Mouse (Mus musculus) embryo, embryonic 11 days (tissue): Measurements from ENCODE around the gene Aldh1a2.

Experiments
- DNase-seq: peaks from one replicate; pipeline ENCODE4 v3.0.0-alpha.2; 2015

Aldh1a2 gene

DNA sequence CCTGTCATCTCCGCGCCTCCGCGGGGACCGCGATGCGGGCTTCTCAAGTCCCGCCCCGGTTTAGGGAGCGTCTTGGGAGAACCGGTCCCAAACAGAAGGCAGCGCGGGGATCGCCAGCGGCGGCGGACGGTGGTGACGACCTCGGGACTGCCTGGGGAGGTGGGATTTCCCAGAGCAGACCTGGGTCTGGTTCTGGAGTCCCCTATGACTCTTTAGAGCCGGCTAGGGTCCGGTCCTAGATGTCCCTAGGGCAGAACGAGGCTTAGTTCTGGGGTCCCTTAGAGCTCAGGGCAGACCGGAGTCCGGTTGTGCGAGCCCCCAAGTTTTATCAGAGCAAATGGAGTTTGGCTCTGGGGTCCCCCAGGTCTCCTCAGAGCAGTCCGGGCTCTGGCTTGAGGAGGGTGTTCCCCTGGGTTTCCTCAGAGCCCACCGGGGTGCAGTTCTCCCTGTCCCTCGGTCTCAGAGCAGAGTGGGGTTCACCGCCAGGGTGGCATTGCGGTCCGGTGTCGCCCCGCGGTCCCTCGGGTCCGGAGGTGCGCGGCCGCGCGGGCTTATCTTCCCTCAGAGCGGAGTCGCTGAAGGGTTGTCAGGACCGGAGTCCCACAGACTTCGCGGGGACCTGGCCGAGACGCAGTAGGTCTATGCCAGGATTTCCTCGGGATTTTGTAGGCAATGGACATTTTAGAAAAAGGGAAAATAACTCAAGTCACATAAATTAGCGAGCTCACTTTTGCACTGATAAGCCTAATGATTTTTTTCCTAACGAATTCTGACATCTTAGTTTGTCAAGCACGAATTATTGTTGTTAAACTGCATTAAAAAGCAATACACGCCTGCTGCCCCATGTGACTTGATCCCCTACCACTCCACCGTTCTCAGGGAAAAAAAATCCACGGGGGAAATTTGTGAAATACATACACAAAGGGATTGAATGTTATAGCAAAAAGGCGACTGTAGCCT lies 727 bp downstream of the Aldh1a2 start:
- DNase-seq, result peak; percentile 58

DNA sequence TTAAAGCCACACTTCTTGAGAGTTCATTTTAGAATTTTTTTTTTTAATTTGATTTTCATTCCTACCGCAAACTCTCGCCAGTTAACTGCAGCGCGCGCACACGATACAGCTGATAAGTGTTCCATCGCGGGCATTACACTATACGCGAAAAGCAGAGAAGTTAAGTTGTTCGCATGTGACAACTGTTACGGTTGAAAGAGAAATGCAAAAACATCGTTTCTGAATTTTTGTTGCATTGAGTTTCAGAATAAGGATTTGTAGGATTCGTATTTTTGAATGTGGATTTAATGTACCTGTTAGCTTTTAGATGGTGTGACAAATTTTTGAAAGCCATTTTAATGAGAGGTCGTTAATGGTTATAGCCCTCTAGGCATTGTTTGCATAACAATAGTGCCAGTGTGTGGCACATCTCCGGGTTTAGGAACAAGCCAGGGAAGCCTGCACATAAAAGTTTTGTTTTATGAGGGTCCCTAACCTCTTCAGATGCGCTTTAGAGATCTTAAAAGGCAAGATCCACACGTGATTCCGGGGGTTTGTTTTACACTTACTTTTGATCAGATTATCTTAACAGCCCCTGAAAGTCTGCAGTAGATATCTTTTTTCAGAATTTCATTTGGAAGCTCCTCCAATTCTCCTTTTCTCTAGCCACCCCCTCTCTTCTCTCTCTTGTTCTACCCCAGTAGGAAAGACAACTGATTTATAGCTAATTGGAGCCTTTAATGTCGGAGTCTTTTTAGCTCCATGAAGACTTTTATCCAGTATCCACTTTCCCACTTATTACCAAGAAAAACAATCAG lies 1.6 kb downstream of the Aldh1a2 start:
- DNase-seq, result peak; percentile 64

DNA sequence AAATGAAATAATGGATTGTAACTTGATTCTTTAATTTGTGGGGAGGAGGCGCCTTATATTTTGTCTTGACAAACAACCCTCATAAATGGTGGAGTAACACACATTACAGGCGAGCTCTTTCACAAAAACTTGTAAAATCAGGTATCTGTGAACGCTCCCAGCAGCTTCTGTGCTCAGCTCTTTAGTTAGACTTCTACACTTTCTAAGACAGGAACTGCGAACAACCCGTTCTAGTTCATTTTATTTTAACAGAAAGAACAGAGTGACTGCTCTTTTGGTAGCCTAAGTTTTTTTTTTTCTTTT lies 2.2 kb downstream of the Aldh1a2 start:
- DNase-seq, result peak; percentile 52

DNA sequence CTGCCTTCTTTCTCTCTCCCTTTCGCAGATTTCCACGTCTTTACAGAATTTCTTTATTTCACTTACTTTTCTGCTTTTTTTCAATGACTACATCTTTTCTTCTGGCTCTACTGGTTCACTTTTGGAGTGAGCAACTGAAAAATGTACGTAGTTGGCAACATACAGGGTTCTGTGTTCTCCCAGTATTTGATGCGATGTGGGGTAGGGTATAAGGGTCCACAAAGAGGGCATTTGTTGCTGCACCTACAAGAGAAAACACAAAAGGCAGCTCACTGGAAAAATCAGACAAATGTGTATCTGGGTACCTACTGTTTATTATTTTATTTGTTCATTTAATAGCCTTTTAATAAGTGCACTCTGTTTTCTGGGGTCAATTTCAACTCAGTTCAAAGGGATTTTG lies 3.6 kb downstream of the Aldh1a2 start:
- no peak for DNase-seq

DNA sequence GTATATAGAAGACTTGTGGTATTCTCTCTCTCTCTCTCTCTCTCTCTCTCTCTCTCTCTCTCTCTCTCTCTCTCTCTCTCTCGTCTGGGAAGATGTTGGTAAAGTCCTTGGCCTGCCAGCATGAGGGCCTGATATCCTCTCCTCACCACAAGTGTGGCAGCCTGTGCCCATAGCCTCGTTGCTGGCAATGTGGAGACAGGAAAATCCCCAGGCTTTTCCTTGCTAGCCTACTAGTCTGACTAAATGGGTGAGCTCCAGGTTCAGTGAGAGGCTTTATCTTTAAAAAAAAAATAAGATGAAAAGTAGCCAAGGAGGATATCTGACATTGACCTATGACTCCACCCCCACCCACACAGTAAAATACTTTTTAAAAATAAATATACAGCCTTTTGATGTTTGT lies 4.8 kb downstream of the Aldh1a2 start:
- DNase-seq, result no peak

DNA sequence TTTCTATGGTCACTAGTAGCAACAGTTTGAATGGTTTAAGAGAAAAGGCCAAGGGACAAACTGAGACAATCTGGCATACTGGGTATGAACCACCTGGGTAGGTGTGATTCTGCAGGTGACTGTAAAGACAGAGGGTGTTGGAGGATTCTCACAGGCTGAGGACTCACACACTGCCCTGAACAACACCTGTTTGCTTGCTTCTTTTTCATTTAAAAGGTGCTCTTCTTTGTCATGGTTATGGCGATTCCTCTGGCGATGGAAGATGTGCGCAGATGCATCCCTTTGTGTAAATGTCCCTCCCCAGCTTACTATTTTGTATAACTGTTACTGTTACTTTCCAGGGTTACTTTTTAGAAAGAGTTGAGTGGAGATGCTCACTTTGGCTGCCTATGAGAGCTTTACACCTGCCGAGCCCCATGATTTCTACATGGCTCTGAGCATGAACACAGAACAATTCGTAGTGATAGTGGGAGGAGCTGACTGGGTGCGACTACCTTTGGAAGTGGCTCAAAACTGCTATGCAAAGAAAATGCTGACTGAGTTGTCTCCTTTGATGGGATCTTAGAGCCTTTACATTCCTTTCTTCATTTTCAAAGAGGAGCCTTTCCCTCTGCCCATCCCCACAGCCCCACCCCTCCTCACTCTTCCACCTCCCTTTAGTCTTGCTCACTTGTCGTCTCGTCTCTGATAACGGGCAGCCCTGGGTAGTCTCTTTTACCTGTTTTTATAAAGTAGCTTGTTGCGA lies 11.8 kb downstream of the Aldh1a2 start:
- no peak for DNase-seq

DNA sequence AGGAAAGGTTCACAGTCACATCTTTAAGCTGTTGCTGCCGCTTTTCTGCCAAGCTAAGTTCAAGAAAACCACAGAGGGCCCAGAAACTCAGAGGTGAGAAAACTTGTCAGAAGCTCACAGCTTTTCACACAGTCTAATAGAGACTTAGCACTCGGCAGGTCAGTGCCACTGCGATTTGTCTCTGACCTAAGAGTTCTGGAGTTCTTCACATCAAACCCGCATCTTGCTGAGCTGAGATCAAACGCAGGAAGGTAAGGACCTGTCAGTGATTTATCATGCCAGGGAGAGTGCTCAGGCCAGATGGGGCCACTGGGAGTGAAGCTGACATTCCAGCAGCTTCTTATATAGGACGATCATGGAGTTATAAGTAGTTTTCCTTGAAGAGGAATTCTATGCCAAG lies 14.4 kb downstream of the Aldh1a2 start:
- DNase-seq, result peak; percentile 49

DNA sequence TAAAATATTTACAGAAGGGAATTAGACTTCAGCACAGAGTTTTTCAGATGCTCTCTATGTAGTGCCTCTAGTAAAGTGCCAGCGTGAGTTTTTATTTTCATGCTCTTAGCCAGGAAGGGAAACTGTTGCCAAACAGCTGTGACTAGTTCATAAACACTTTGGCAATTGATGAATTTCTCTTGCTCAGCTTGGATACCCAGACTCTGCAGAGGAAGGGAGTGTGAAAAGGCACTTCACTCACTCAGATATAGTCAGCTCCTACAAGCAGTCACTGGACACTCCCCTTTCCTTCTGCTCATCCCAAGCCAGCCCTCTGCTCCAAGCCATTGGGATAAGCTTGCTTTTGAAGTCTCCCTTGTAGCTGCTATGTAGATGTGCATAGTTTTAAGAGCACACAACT lies 21.0 kb downstream of the Aldh1a2 start:
- no peak for DNase-seq

DNA sequence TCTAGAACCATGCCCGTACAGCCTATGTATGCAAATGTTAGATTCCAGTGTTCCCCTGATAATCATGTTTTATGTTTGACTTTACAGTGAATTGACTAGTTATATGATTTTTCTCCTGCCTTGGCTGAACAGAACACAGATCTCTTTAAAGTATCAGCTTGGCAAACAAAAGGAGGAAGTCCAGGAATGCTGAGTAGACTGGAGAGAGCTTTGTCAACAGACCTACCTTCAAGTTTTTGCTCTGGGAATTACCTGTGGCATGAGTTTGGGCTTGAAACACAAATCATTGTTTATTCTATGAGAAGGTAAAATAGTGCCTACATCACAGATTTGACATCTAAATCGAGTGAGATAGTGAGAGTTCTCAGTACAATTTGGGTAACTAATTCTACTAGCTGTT lies 24.3 kb downstream of the Aldh1a2 start:
- DNase-seq, result no peak

DNA sequence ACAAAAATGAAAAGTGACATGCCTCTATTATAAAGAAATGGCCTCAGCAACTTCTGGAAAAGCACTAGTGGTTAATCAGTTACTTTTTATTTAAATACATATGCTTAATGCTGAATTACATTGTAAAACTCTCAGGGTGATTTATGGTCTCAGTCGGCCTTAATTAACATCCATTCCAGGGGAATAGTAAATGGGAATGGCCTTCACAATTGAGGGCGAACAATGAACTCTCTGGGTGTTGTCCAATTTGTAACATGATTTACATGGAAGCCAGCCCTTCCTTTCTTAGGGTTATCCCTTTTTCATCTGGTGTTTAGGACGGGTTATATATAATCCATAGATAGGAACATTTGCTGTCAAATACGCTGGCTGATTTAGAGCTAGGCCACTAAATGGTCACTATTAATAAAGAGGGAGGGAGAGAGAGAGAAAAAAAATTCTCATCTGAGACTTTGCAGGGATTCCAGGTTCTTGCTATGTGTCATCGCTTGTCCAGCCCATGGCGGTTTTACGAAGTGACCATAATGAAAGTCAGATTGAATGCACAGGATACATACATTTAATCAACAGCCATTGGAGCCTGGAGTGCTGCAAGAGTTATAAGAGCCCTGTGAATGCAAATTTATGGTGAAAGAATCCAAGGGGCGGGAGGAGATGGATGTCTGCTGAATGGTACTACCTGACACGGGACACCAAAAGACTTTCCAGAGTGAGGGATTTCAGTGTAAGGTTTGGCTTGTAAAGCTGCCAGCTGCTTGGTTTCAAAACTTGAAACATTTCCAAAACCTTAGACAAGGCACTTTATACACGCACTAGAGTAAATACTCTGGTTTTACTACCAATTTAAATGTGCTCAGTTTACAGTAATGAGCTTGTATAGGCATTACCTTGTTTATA lies 26.2 kb downstream of the Aldh1a2 start:
- DNase-seq, result peak; percentile 36

DNA sequence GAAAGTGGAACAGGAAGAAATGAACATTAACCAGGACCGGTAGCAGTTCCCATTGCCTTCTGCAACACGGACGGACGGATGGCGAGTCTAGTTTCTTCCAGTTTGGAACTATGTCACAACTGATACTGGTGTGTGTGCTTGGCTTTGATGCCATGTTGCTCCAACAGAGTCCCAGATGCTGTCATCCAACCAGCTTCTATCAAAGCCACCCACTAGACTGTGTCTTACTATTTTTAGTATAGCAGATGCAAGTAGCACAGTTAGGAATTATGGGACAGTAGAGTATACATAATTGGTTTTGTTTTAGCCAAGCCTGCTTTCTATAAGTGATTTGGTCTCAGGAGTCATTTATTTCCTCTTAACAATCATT lies 26.8 kb downstream of the Aldh1a2 start:
- no peak for DNase-seq

DNA sequence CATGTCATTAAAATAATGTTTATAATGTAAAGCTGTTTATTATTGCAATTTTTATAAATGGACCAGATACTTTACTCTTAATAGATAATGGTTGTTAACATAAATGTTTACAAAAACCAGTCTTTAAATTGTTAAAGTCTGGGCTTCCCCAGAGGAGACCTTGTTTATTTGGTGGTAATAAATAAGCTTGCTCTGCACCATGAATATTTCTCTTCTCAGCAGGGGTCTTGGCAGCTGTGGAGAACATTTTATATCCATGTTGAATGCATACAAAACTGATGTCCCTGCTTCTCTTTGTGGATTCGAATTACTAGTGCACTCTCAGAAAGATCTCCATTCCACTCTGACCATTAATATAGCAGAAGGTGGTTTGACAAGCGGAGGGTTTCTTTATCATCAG lies 38.8 kb downstream of the Aldh1a2 start:
- no peak for DNase-seq

DNA sequence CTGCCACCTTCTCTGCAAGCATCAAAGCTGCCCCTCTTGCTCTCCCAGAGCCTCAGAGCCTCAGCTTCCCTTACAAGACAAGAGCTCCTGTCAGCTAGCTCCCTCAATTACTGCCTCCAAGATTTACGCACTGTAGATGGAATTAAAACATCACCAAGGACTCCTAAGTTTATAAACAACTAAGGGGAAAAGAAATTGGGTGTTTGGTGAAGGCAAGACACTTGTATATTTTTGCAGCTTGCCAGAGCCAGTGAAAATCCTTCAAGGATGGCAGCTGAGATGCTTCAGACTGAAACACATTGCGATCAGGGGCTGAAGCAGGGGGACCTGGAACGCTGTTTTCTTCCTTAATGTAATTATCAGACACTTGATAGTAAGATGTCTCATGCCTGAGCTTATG lies 47.1 kb downstream of the Aldh1a2 start:
- no peak for DNase-seq

DNA sequence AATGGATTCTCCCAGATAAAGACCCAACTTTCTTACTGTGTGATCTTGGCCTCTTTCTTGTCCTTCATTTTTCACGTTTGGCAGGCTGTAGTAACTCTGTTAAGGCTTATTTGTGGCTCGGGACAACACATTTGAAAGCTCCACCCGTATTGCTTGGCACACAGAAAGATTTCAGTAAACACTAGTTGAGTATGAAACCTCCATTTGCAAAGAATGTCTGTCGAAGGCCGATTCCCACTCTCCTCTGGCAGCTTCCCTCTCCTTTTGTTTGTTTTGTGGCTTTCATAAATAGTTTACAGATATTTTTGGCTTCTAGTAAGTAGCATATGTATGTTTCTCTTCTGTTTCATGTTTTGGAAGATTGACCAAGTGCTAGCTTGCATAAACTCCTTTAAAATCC lies 54.1 kb downstream of the Aldh1a2 start:
- DNase-seq, result no peak

DNA sequence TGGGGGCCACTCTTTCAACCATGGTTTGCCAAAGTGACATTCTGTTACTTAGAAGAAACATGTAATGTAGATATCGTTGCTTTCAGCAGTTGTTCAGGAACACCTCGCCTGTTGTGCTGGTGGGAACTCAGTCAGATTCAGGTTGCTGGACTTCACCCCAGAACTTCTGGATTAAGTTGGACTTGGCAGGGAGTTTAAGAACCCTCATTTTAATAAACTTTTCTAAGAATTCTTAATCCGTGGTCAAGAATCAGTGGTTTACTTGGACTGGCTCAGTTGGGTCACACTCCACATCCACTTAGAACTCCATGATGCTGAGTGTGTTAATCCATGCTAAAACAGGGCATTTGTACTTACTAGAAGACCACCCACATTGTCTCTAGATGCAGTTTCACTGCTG lies 54.6 kb downstream of the Aldh1a2 start:
- DNase-seq, result no peak

DNA sequence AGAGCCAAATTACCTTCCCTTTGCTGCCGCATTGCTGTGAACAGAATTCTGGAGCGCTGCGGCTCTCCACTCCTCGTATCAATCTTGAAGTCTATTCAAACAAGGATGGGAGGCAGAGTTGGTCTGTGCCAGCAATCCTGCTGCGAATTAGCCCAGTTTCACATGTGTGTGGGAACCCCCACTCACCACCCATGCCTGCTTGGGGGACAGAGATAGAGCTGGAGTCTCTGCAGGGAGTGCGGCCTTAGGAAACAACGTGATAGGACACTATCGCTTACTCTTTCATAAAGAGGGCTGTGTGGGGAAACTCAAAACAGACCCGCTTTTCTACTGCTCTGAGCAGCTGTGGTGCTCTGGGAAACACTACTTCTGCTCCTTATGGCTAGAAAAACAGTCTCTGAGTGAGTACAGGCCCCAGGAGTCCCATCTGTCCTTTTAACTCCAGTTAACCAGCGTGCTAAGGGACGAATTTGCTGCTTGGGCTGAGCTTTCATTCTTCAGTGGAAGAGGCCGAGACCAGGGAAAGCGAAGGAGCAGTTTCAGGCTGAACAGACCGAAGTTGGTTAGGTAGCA lies 60.6 kb downstream of the Aldh1a2 start:
- DNase-seq, result peak; percentile 38

DNA sequence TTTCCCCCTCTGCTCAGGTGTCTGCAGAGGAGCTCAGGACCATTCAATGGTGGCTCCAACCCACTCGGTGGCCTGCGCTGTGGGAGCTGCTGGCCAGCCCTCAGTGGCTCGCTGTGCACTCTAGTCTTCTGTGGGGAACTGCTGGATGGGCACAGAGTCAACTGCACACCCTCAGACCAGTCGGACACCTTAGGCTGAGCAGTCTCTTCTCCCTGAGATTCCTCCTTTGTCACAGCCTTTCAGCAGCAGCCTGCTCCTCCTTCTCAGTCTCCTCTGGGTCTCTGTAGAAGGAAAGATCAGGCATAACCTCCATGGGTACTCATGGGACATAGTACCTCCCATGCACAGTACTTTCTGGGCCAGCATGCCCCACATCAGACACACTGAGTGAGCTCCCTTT lies 63.2 kb downstream of the Aldh1a2 start:
- no peak for DNase-seq

DNA sequence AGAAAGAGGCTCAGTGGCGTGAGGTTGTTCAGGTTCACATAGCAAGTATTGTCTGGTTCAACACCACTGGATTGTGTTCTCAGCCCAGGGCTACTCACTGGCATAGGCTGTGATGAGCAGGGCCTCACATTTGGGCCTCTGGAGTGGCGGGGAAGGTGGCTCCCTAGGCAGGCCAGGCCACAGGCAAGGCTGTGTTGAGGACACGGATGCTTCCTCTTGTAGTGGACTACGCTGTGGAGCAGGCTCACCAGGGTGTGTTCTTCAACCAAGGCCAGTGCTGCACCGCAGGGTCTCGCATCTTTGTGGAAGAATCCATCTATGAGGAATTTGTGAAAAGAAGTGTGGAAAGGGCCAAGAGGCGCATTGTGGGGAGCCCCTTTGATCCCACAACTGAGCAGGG lies 67.6 kb downstream of the Aldh1a2 start:
- DNase-seq, result no peak

DNA sequence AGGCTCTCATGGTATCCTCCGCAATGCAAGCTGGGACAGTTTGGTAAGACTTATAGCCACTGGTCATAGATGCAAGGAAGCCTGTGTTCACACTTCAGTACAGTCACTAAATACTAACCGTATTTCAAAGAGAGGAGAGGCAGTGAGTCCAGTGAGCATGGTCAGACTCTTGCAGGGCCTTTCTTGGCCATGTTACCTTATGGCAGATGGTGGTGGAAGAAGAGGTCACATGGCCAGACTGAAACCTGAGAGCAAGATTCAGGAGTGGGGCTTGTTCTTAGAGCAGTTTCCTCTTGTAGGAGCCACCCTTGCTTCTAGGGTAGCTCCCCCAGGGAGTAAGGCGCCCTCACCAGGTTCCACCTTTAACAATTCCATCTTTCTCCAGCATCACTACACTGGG lies 69.6 kb downstream of the Aldh1a2 start:
- DNase-seq, result no peak

DNA sequence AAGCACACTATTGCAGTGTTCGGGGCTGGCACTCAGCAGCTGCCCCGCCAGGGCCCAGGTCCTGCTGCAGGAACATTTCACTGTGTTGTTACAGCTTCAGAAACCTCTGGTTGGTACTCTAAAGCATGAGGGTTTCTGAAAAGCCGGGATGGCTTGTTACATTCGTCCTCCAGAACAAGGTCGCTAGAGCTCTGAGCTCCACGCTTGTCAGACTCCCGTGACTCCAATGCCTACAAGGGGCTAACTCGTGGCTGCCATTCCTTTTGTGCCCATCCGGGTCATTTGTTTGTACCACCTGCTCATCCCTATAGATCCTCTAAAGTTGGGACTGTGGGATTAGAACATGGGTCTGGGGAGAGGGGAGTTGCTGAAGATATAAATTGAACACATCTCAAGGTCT lies 70.8 kb downstream of the Aldh1a2 start:
- DNase-seq, result no peak

DNA sequence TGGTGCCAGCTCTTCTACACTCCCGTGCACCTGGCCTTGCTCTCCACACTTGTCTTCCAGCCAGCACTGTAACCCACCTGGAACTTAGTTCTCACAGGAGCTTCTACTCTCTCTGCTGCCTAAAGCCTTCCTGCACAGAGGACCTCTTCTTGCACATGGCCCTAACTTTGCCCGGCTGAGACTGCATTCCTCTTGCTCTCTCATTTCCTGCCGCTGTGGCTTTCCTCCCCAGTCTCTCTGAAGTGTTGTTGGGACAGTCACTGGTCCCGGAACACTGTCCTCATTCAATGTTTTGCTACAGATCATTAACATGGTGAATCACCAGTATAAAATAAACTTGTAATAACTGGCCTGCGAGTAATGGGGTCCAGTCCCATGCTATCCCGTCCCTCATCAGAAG lies 73.1 kb downstream of the Aldh1a2 start:
- no peak for DNase-seq

DNA sequence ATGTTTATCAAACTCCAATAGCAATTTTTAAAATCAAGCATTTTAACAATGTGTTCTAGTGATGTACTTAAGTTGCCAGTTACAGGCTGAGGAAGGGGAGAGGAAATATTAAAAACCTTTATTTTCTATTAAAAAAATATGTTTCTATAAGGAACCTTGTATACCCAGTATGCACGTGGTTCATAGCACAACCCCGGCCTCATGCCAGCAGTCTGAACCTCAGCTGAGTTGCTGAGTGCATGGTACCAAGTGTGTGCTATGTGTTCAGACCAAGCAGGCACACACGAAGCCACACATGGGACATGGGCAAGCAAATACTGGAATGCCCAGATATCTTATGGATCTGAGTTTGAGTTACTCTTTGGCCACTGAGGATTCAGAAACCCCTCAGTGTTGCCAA lies 74.2 kb downstream of the Aldh1a2 start:
- DNase-seq, result no peak
